Mouse (Mus musculus) liver, adult 2 months (tissue): ENCODE data around the gene Mast1. TPM values are rescaled to one million over a fixed set of nuclear protein-coding genes. Genes with fewer than 3 reads are reported as not detected.

Source experiments
- DNase-seq: peaks from one replicate; pipeline ENCODE4 v3.0.0-alpha.2; 2011; ENCODE audit warnings: low read depth, low spot score; ENCODE audit errors: extremely low read depth
- H3K27ac ChIP-seq: fragments of 200-500 bp; replicated peaks from 2 replicates; pipeline ENCODE4 v1.5.1; 2012; ENCODE audit warnings: low read depth, mild to moderate bottlenecking, control low read depth, inconsistent platforms, low read length; ENCODE audit not compliant: insufficient read depth
- H3K27me3 ChIP-seq: fragments of 200-500 bp; 2 replicates; pipeline ENCODE4 v1.6.1; 2012; ENCODE audit warnings: mild to moderate bottlenecking, moderate library complexity, low read length, inconsistent platforms; ENCODE audit not compliant: control insufficient read depth, insufficient read depth
- H3K36me3 ChIP-seq: fragments of 200-500 bp; 2 replicates; pipeline ENCODE4 v1.6.1; 2012; ENCODE audit warnings: low read length, inconsistent platforms; ENCODE audit not compliant: control insufficient read depth, insufficient read depth
- H3K4me1 ChIP-seq: fragments of 200-500 bp; 2 replicates; pipeline ENCODE4 v1.6.1; 2011; ENCODE audit warnings: low read length; ENCODE audit not compliant: control insufficient read depth, insufficient read depth
- H3K4me3 ChIP-seq: fragments of 200-500 bp; 2 replicates; pipeline ENCODE4 v1.5.1; 2011; ENCODE audit warnings: low read depth, mild to moderate bottlenecking, control low read depth, low read length, moderate library complexity; ENCODE audit not compliant: insufficient read depth
- H3K79me2 ChIP-seq: fragments of 200-500 bp; 2 replicates; pipeline ENCODE4 v1.6.1; 2012; ENCODE audit warnings: inconsistent platforms, mild to moderate bottlenecking, low read length, moderate library complexity; ENCODE audit not compliant: control insufficient read depth, insufficient read depth
- H3K9ac ChIP-seq: fragments of 200-500 bp; 2 replicates; pipeline ENCODE4 v1.6.1; 2012; ENCODE audit warnings: low read depth, mild to moderate bottlenecking, control low read depth, inconsistent platforms, low read length
- CTCF ChIP-seq: fragments of 200-500 bp; IDR thresholded peaks from 2 replicates; pipeline ENCODE4 v1.5.1; 2011; ENCODE audit warnings: low read depth, low read length, control low read depth
- POLR2A ChIP-seq: fragments of 200-500 bp; IDR thresholded peaks from 2 replicates; pipeline ENCODE4 v1.6.1; 2011; ENCODE audit warnings: low read length, control low read depth; ENCODE audit not compliant: insufficient read depth; ENCODE audit errors: extremely low read depth
- WGBS: fragments of 180-500 bp; shearing (Covaris S2); methylation state at CpG from one replicate; pipeline ENCODE4 v1.1.7; 2018; 5-methylcytosine and 5-hydroxymethylcytosine counted together
- polyA plus RNA-seq: library from polyadenylated mRNA; depleted of rRNA; stranded (reverse); fragments of >200 nt; gene quantifications from 2 replicates; pipeline ENCODE4 v1.2.3, GENCODE M21; 2012
- total RNA-seq: library from RNA; depleted of rRNA; stranded (reverse); fragments of >200 nt; gene quantifications from 2 replicates; pipeline ENCODE4 v1.2.3, GENCODE M21; 2014

Mast1 gene
- total and polyA plus RNA-seq, 2 experiments: 0.09 to 0.43 TPM

- Histone ChIP-seq H3K4me3 (no peak overlapping the region), H3K79me2 (peaks cover 10% of the 10 kb centered on the region; the same call in 1 of the 2 replicates), H3K4me1 (peaks cover 22% of the 10 kb centered on the region), H3K27ac (peak overlapping the region; percentile 61), H3K27me3 (no peaks in the 10 kb centered on the region), H3K9ac (no peak overlapping the region), H3K36me3 (peaks cover 3% of the 10 kb centered on the region)
- WGBS: 26% methylated on average over 4 of the region's 4 CpGs
- TF ChIP-seq POLR2A (no peak), CTCF (peak; percentile 61; the same call in 1 of the 2 replicates)
- peak; percentile 96 for DNase-seq
Measured at GRCm38 (mm10) chr8:84973803-84974542, 36.8 kb upstream of the Mast1 start.

GRCm38 (mm10) chr8:84973079-84973478 lies 35.9 kb upstream of the Mast1 start:
- Histone ChIP-seq H3K4me3 (no peak overlapping the region), H3K79me2 (peaks cover 8% of the 10 kb centered on the region; the same call in 1 of the 2 replicates), H3K4me1 (peaks cover 26% of the 10 kb centered on the region), H3K9ac (no peak overlapping the region), H3K36me3 (peaks cover 3% of the 10 kb centered on the region), H3K27ac (peak overlapping the region; percentile 51), H3K27me3 (no peaks in the 10 kb centered on the region)
- DNase-seq: no peak
- 88% methylated on average over 1 of the region's 1 CpGs for WGBS
- no peak for TF ChIP-seq POLR2A
- no peak for TF ChIP-seq CTCF

DNA sequence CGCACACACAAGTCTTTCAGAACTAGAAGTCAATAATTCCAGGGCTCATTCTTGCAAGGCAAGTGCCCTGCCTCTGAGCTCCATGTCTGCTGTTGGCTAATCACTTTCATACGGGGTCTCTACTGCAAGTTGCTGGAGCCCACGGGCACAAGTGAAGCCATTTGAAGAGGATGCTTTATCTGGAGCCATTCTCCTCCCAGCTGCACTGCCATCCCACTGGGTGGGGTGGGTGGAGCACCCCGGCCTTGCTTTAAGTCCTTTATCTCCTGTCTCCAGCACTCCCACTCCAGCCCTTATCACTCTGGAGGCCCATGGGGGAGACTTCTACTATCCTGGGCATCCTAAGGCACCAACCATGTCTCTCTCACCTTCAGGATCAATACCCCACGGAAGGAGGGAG lies 33.8 kb upstream of the Mast1 start:
- peaks cover 3% of the 10 kb centered on the region for H3K36me3 ChIP-seq
- 80% methylated on average over 5 of the region's 5 CpGs for whole genome bisulfite sequencing
- no peak for TF ChIP-seq CTCF
- H3K9ac ChIP-seq: no peak overlapping the region
- no peaks in the 10 kb centered on the region for H3K27me3 ChIP-seq
- no peak overlapping the region for H3K4me3 ChIP-seq
- H3K27ac ChIP-seq: no peak overlapping the region
- no peak for DNase-seq
- peaks cover 26% of the 10 kb centered on the region for H3K4me1 ChIP-seq
- no peaks in the 10 kb centered on the region for H3K79me2 ChIP-seq

GRCm38 (mm10) chr8:84970135-84970790 lies 33.1 kb upstream of the Mast1 start:
- 25% methylated on average over 21 of the region's 21 CpGs for WGBS
- peaks cover 3% of the 10 kb centered on the region for H3K36me3 ChIP-seq
- peak overlapping the region; percentile 68 for H3K4me3 ChIP-seq
- TF ChIP-seq POLR2A (no peak), CTCF (no peak)
- no peaks in the 10 kb centered on the region for H3K79me2 ChIP-seq
- peak overlapping the region; percentile 62 for H3K9ac ChIP-seq
- H3K27ac ChIP-seq: no peak overlapping the region
- H3K27me3 ChIP-seq: no peaks in the 10 kb centered on the region
- peaks cover 24% of the 10 kb centered on the region for H3K4me1 ChIP-seq
- DNase-seq: no peak

DNA sequence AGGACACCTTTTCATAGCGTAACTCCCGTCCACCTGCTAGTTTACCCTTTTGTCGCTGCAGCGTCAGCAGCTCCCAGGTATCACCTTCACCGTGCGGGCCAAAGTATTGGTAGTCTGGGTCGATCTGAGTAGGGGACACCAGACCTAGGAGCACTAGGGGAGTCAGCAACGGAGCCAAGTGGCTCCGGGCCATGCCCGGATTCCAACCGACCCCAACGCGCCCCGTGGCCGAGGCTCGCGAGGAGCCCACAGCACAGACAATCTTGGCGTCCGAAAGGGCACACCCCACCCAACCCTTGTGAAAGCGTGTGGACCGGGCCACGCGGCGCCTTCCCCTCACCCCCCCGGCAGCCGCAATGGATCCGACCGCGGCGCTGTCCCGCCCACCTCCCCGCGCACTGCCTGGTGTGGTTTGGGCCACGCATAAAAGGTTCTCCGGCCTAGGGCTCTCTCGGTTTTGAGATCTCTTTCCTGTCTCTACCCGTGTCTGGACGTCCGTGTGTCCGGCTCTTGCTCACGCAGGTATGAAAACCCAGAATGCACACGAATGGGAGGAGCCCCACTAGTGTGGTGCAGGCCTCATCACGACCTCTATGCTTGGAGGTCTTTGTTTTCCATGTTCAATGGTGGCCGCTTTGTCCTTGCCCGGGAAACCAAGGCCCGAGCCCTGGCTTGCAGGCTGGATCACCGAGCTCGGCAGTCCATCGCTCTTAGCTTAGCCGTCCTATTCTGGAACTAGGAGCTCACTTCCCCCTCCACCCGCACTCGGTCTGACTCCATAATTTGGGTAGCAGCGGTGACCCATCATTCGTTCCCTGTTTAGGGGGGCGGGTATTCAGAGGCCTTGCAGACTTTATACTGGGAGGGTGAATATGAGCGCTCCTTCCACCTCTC lies 32.3 kb upstream of the Mast1 start, which contains the start of the genes Gm49661, Prdx2 and Rnaseh2a:
Gm49661 (minus strand) TSS at position 193 of the 894 bp plus-strand sequence.
Prdx2 (plus strand) TSS at position 347 of the 894 bp plus-strand sequence.
Rnaseh2a (minus strand) TSS at position 527 of the 894 bp plus-strand sequence.
- peak within 1 kb of the TSS; percentile 68 for H3K4me3 ChIP-seq
- no peaks in the 10 kb centered on the region for H3K79me2 ChIP-seq
- DNase-seq: peak; percentile 78
- H3K36me3 ChIP-seq: peaks cover 3% of the 10 kb centered on the region
- H3K4me1 ChIP-seq: peaks cover 23% of the 10 kb centered on the region
- under 1% methylated on average over 56 of the region's 56 CpGs for WGBS
- peak; percentile 81; the same call in 1 of the 2 replicates for TF ChIP-seq POLR2A
- TF ChIP-seq CTCF: no peak
- H3K9ac ChIP-seq: peak within 1 kb of the TSS; percentile 62
- peak within 1 kb of the TSS; percentile 79 for H3K27ac ChIP-seq
- no peaks in the 10 kb centered on the region for H3K27me3 ChIP-seq
